Mouse (Mus musculus) heart, embryonic 10.5 days (tissue): Measurements from ENCODE around the gene Bcl7a. TPM values are rescaled to one million over a fixed set of nuclear protein-coding genes. Genes with fewer than 3 reads are reported as not detected.

Experiments
- DNase-seq: peaks from one replicate; pipeline ENCODE4 v3.0.0-alpha.2; 2017; ENCODE audit warnings: low spot score
- H3K27ac ChIP-seq: fragments of 300-500 bp; sonication (generic); 2 replicates; pipeline ENCODE4 v1.5.1; 2016; ENCODE audit warnings: mild to moderate bottlenecking
- H3K27me3 ChIP-seq: fragments of 300-500 bp; sonication (generic); 2 replicates; pipeline ENCODE4 v1.6.1; 2016; ENCODE audit warnings: mild to moderate bottlenecking; ENCODE audit not compliant: poor library complexity, insufficient read depth, severe bottlenecking
- H3K36me3 ChIP-seq: fragments of 300-500 bp; sonication (generic); 2 replicates; pipeline ENCODE4 v1.6.1; 2016; ENCODE audit warnings: mild to moderate bottlenecking, moderate library complexity
- H3K4me1 ChIP-seq: fragments of 300-500 bp; sonication (generic); 2 replicates; pipeline ENCODE4 v1.6.1; 2016; ENCODE audit warnings: mild to moderate bottlenecking
- H3K4me3 ChIP-seq: fragments of 300-500 bp; sonication (generic); 2 replicates; pipeline ENCODE4 v1.5.1; 2016; ENCODE audit warnings: mild to moderate bottlenecking, moderate library complexity
- H3K9me3 ChIP-seq: fragments of 300-500 bp; sonication (generic); 2 replicates; pipeline ENCODE4 v1.6.1; 2016; ENCODE audit warnings: mild to moderate bottlenecking, moderate library complexity
- WGBS: fragments of 180-500 bp; shearing (Covaris S2); methylation state at CpG from one replicate; pipeline ENCODE4 v1.1.7; 2016; 5-methylcytosine and 5-hydroxymethylcytosine counted together
- polyA plus RNA-seq: library from polyadenylated mRNA; unstranded; fragments of >200 nt; fragmentation: Nextera tagmentation; extraction: Ambion mirVana; gene quantifications from 2 replicates; pipeline ENCODE4 v1.2.1, GENCODE M21; 2016

The Bcl7a gene
- polyA plus RNA-seq, result 16.3 and 21.9 TPM in 2 replicates

DNA sequence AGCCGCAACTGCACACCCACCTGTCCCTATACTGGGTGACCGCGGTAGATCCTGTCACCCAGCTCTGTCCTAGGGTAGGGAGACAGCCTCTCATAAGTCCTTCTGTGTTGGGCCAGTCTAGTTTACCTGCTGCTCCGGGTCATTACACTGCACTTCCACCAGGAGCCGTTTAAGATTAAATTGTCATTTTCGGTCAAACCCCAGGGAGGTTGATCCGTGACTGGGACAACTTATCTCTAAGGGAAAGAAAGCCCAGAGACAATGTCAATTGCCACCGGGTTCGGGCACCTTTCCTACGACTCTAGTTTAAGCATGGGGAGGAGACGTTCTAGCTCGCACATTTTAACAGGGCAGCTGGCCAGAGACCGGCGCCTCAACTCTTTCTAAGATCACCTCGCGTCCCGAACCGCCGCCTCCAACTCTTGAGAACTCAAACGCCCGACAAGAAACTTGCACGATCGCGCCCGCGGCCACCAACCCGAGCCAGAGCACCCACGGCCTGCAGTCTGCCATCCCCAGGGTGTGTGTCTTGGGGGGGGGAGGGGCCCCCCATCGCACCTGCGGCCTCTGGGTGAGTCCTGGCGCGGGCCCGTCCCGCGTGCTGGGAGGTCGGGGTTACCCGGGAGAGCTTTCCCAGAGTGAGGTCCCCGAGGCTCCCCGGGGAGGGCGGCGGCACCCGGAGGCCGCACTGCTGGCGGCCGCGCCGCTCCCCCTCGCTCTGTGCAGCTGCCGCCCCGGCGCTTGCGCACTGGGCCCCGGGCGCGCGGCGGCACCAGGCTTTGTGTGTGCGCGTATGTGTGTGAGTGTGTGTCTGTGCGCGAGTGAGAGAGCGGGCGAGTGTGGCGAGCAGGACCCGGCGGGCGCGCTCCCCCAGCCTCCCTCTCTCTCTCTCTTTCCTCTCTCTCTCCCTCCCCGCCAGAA, at the start of gene Bcl7a:
Gene Bcl7a, plus strand, starts transcription at position 128 of the 921 bp plus-strand sequence.
- WGBS, result under 1% methylated on average over 68 of the region's 69 CpGs
- peak within 1 kb of the TSS; percentile 97 for H3K27ac ChIP-seq
- H3K4me1 ChIP-seq, result peaks cover 27% of the 10 kb centered on the region
- no peaks in the 10 kb centered on the region for H3K27me3 ChIP-seq
- peak; percentile 92 for DNase-seq
- peak within 1 kb of the TSS; percentile 93 for H3K4me3 ChIP-seq
- 0 out of 2 replicates have a peak, but pooled peaks cover 6% of the 10 kb centered on the region for H3K36me3 ChIP-seq
- no peaks in the 10 kb centered on the region for H3K9me3 ChIP-seq

DNA sequence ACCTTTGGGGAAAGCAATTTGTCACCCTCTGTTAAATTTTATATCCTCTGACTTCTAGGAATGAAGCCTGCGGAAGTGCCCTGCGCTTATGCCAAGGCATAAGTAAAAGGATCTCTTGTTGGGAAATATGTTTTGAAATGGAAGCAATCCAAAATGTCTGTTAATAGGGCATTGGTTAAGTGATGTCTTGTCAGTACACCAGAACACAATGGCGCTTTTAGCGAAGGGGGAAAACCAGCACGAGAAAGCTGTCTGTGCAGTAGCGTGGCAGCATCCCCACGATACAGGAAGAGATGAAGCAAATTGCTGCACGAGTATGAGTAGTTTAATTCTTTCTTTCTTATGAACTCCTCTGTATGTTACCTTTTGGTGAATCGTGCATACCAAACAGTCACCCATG, 49.0 kb upstream of the Bcl7a start:
- Histone ChIP-seq H3K27ac (no peak overlapping the region), H3K9me3 (no peaks in the 10 kb centered on the region), H3K4me1 (peaks cover 20% of the 10 kb centered on the region; the same call in 1 of the 2 replicates), H3K27me3 (peaks cover 21% of the 10 kb centered on the region), H3K4me3 (no peak overlapping the region), H3K36me3 (no peaks in the 10 kb centered on the region)
- DNase-seq, result no peak
- 87% methylated on average over 9 of the region's 9 CpGs for WGBS

DNA sequence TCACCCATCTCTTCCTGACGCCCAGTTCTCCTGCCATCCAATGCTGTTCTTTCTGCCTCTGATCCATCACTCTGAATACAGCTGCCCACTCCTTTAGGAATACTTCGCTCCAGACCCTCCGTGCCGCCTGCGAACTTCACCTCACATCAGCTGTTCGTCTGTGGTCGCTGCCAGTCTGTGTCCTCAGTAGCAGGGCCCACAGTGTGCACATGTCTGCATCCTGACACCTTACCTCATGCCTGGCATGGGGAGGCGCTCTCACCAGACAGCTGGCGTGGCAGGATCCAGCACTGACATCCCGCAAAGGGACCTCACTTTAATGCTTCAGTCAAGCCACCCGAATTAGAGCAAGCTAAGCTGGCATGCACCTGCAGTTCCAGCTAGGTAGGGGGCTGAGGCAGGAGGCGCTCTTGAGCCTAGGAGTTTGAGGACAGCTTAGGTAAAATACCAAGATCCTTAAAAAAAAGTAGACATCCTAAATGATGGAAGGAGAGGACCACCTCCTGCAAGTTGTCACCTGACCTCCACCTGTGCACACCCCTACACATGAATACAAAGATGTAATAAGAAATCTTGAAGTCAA, 47.3 kb upstream of the Bcl7a start:
- Histone ChIP-seq H3K36me3 (no peaks in the 10 kb centered on the region), H3K4me1 (peaks cover 33% of the 10 kb centered on the region), H3K27me3 (peaks cover 12% of the 10 kb centered on the region), H3K27ac (no peak overlapping the region), H3K4me3 (no peak overlapping the region), H3K9me3 (no peaks in the 10 kb centered on the region)
- 63% methylated on average over 12 of the region's 12 CpGs for WGBS
- no peak for DNase-seq

DNA sequence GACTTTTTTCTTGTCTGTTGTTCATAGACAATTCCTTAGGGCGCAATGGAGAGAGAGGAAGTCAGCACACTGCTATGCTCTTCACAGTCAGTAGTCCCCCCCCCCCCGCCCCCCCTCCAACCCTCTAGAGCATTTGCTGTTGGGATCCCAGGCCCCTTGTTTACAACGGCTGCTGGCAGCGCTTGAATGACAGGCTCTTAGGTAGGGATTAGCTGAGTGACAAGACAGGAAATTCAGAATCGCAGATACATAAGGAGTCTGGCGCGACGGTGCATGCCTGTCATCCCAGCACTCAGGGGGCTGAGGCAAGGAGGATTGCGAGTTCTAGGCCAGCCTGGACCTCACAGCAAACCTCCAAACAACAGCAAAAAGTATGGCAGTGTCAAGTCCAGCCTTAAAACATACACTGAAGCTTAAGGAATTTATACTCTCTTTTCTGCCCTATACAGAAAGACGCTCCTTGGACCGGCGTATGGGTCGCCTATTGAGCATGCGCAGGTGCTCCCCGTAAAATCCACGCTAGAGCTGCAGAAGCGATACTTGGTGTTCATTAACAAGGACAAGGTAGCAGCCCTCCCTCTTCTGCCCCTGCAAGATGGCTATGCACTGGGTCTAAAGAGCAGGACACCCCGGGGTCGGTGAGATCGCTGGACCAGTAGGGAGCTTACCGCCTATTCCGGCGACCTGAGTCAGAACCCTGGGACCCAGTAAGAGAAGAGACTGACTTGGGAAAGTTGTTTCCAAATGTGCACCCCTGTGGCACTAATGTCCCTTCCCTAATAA, 46.5 kb upstream of the Bcl7a start:
- DNase-seq, result no peak
- peak overlapping the region; percentile 12; the same call in 1 of the 2 replicates for H3K4me3 ChIP-seq
- H3K27me3 ChIP-seq, result peaks cover 12% of the 10 kb centered on the region
- H3K9me3 ChIP-seq, result no peaks in the 10 kb centered on the region
- H3K4me1 ChIP-seq, result peaks cover 40% of the 10 kb centered on the region
- 54% methylated on average over 22 of the region's 23 CpGs for WGBS
- H3K36me3 ChIP-seq, result no peaks in the 10 kb centered on the region
- H3K27ac ChIP-seq, result no peak overlapping the region

DNA sequence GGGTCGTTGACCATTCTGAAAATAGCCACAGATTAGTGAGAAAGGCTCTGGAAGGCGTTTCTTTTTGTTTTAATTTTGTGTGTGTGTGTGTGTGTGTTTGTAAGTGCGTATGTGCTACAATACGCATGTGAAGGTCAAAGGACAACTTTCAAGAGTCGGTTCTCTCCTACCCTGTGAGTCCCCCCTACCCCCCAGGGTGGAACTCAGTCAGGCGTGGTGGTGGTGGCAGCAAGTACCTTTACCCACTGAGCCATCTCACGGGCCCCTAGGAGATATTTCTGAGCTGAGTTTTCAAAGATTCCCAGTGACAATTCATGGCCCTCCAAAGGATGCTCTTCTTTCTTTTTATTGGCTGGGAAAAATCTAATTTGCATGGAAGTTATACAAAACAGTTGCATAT, 45.8 kb upstream of the Bcl7a start:
- peaks cover 46% of the 10 kb centered on the region for H3K4me1 ChIP-seq
- peaks cover 12% of the 10 kb centered on the region for H3K27me3 ChIP-seq
- no peak overlapping the region for H3K4me3 ChIP-seq
- no peaks in the 10 kb centered on the region for H3K36me3 ChIP-seq
- H3K27ac ChIP-seq, result no peak overlapping the region
- DNase-seq, result no peak
- 73% methylated on average over 7 of the region's 7 CpGs for WGBS
- no peaks in the 10 kb centered on the region for H3K9me3 ChIP-seq

DNA sequence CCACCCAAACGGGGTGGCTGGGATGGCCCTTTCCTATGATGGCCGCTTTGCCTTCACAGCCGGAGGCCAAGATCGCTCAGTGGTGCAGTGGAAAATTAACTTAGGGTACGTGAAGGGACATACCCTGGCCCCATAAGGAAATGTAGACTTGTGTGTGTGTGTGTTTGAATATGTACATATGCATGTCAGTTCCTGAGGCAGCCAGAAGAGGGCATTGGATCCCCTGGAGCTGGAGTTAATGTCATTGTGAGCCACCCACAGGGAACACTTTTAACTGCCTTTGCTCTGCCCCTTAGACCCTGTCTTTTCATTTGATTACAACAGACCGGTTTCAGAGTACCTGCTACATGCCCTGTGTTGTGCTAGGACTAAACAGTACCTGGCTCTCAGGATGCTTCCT, 45.1 kb upstream of the Bcl7a start:
- Histone ChIP-seq H3K27ac (no peak overlapping the region), H3K27me3 (peaks cover 12% of the 10 kb centered on the region), H3K9me3 (no peaks in the 10 kb centered on the region), H3K4me1 (peaks cover 49% of the 10 kb centered on the region), H3K4me3 (no peak overlapping the region), H3K36me3 (no peaks in the 10 kb centered on the region)
- 91% methylated on average over 6 of the region's 6 CpGs for WGBS
- no peak for DNase-seq

DNA sequence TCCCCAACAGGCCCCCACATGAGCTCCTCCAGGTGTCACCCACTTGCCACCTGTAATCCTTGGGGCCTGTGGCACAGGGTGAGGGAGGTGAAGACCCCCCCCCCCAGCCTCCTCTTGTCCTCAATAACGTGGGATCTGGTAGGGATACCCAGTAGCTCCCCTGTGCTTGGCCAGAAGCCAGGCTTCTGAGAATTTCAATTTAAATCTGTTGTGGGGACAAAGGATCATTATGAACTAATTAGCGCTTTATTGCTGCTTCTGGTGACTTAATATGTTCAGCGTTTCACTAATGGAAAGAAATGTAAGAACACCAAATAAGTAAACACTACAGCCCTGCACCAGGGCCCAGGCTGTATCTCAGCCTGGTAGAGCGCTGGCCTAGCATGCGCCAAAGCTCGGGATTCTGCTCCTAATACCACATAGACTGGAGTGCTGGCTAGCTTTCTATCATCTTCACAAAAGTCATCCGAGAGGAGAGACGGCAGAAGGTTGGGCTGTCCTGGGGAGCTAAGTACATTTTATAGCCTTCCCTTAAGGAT, 43.1 kb upstream of the Bcl7a start:
- H3K9me3 ChIP-seq, result no peaks in the 10 kb centered on the region
- no peak overlapping the region for H3K4me3 ChIP-seq
- H3K27me3 ChIP-seq, result peaks cover 8% of the 10 kb centered on the region
- H3K4me1 ChIP-seq, result peaks cover 49% of the 10 kb centered on the region
- DNase-seq, result no peak
- no peak overlapping the region; the same call in 1 of the 2 replicates for H3K27ac ChIP-seq
- WGBS, result 64% methylated on average over 8 of the region's 8 CpGs
- no peaks in the 10 kb centered on the region for H3K36me3 ChIP-seq

DNA sequence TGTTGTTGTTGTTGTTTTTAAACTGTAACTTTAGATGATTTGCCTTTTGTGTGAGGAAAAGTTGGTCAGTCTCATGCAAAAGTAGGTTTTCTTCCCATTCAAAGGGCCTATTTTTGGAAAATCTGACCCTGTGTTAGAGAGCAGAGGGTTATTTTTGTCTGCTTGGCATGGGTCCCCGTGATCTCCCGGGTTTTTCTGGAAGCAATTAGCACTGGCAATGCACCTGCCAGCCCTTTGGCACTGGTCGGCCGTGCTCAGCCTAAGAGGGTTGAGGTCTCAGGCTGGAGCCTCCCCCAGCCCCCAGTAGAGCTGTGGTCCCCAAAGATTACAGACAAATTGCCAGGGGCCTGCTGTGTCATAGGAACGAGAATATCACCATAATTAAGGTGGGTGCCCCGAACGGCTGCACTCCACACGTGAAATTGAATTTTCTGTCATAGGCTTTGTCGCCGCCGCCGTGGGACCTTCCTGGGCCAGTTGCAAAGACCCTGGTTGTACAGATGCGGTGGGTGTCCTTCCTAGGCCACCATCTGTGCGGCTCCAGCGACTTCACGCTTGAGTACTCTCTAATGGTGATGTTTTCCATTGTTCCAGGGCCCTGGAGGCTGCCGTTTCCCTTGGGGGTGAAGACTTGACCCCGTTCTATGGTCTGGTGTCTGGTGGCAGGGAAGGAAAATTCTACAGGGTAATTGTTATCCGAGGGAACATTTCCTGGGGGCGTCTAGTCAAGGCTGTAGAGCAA, 41.7 kb upstream of the Bcl7a start:
- H3K9me3 ChIP-seq, result no peaks in the 10 kb centered on the region
- H3K27ac ChIP-seq, result 0 out of 2 replicates have a peak overlapping the region, but pooled peaks have one; percentile 1
- peaks cover 38% of the 10 kb centered on the region for H3K4me1 ChIP-seq
- DNase-seq, result no peak
- WGBS, result 76% methylated on average over 20 of the region's 20 CpGs
- H3K4me3 ChIP-seq, result no peak overlapping the region
- no peaks in the 10 kb centered on the region for H3K36me3 ChIP-seq
- H3K27me3 ChIP-seq, result no peaks in the 10 kb centered on the region; the same call in 1 of the 2 replicates

DNA sequence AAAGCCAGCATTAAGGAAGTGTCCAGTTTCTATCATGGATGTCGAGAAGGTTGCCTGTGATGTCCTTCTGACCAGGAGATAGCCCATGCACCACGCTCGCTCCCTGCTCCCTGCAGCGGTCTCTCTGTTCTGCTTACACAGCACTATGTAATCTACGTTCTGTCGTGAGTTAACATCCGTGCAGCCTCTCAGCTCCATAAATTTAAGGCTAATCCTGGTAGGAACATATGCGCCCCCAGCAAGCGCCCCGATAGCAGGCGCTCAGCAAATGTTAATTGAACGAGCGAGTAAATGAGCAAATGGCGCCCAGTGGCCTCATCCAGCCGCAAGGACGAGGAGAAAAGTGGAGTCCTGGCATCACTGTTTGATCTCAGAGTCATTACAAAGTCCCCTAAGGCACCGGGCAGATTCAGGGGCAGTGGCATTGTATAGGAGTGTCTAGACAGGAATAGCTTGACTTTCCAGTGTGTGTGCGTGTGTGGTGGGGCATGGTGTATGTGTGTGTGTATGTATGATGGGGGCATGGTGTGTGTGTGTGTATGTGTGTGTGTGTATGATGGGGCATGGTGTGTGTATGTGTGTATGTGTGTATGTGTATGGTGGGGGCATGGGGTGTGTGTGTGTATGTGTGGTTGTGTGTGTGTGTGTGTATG, 35.9 kb upstream of the Bcl7a start:
- H3K27me3 ChIP-seq, result peaks cover 7% of the 10 kb centered on the region
- H3K36me3 ChIP-seq, result no peaks in the 10 kb centered on the region
- no peak overlapping the region for H3K27ac ChIP-seq
- DNase-seq, result no peak
- no peak overlapping the region for H3K4me3 ChIP-seq
- no peaks in the 10 kb centered on the region for H3K9me3 ChIP-seq
- peaks cover 14% of the 10 kb centered on the region; the same call in 1 of the 2 replicates for H3K4me1 ChIP-seq
- 71% methylated on average over 18 of the region's 18 CpGs for WGBS

DNA sequence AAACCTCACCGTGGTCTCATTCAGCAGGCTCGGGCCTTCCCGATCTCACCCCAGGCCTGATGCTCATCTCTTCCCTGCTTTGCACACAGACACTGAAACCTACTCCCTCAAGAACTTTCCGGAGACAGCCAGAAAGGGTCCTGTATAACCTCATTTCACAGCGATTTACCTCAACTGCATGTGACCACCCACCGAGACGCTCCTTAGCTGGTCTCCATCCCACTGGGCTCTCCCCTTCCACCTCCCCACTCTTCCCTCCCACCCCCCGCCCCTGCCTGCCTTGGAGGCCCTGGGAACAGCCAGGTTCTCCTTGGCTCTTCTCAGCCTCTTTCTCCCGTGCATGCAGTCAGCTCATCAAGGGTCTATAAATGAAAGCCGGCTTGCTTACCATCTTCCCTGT, 33.8 kb upstream of the Bcl7a start:
- H3K4me3 ChIP-seq, result no peak overlapping the region
- WGBS, result 33% methylated on average over 10 of the region's 10 CpGs
- H3K4me1 ChIP-seq, result peaks cover 15% of the 10 kb centered on the region
- DNase-seq, result no peak
- H3K36me3 ChIP-seq, result no peaks in the 10 kb centered on the region
- H3K9me3 ChIP-seq, result no peaks in the 10 kb centered on the region
- 0 out of 2 replicates have a peak overlapping the region, but pooled peaks have one; percentile 6 for H3K27ac ChIP-seq
- H3K27me3 ChIP-seq, result peaks cover 7% of the 10 kb centered on the region

DNA sequence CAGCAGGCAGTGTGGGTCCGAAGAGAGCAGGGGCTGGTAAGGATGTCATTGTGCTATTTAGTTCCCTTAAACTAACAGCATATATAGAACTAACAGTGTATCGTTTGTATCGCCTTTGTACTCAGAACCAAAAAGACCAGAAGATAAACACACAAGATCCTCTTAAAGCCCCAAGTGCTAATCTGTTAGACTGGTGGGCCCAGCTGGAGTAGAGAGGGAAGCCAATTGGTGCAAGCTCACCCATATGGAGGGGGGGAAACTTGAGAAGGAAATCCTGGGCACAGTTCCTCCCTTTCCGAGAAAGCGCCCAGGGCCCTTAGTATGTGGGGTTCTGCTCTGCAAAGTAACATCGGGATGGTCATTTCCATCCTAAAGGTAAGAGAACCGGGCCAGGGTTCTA, 33.4 kb upstream of the Bcl7a start:
- no peak for DNase-seq
- Histone ChIP-seq H3K36me3 (no peaks in the 10 kb centered on the region), H3K4me3 (no peak overlapping the region), H3K9me3 (no peaks in the 10 kb centered on the region), H3K27ac (0 out of 2 replicates have a peak overlapping the region, but pooled peaks have one; percentile 6), H3K4me1 (peaks cover 17% of the 10 kb centered on the region), H3K27me3 (peaks cover 7% of the 10 kb centered on the region)
- 32% methylated on average over 7 of the region's 7 CpGs for WGBS
